Mouse (Mus musculus) forebrain, embryonic 10.5 days (tissue): ENCODE data around the gene Rhot1. TPM values are rescaled to one million over a fixed set of nuclear protein-coding genes. Genes with fewer than 3 reads are reported as not detected.
"Not testable (repeated sequence)": the region's sequence is repeated elsewhere in the genome, so short reads cannot be mapped to it uniquely, and the experiment has no call there.

Source experiments
- DNase-seq: peaks from one replicate; pipeline ENCODE4 v3.0.0-alpha.2; 2017; ENCODE audit warnings: low spot score; ENCODE audit errors: extremely low spot score
- H3K27ac ChIP-seq: fragments of 300-500 bp; sonication (generic); 2 replicates; pipeline ENCODE4 v1.5.1; 2016; ENCODE audit warnings: mild to moderate bottlenecking
- H3K27me3 ChIP-seq: fragments of 300-500 bp; sonication (generic); 2 replicates; pipeline ENCODE4 v1.6.1; 2016; ENCODE audit warnings: mild to moderate bottlenecking; ENCODE audit not compliant: poor library complexity, severe bottlenecking
- H3K36me3 ChIP-seq: fragments of 300-500 bp; sonication (generic); replicated peaks from 2 replicates; pipeline ENCODE4 v1.6.1; 2016; ENCODE audit warnings: mild to moderate bottlenecking, moderate library complexity
- H3K4me1 ChIP-seq: fragments of 300-500 bp; sonication (generic); 2 replicates; pipeline ENCODE4 v1.6.1; 2016
- H3K4me3 ChIP-seq: fragments of 300-500 bp; sonication (generic); 2 replicates; pipeline ENCODE4 v1.5.1; 2016; ENCODE audit warnings: mild to moderate bottlenecking, moderate library complexity
- H3K9me3 ChIP-seq: fragments of 300-500 bp; sonication (generic); 2 replicates; pipeline ENCODE4 v1.6.1; 2016; ENCODE audit warnings: mild to moderate bottlenecking, moderate library complexity
- WGBS: fragments of 180-500 bp; shearing (Covaris S2); methylation state at CpG from one replicate; pipeline ENCODE4 v1.1.7; 2016; 5-methylcytosine and 5-hydroxymethylcytosine counted together
- polyA plus RNA-seq: library from polyadenylated mRNA; unstranded; fragments of >200 nt; fragmentation: Nextera tagmentation; extraction: Ambion mirVana; gene quantifications from 2 replicates; pipeline ENCODE4 v1.2.1, GENCODE M21; 2016

Rhot1 gene
- polyA plus RNA-seq, 1 experiment from 2014 or later: 50.4 TPM

DNA sequence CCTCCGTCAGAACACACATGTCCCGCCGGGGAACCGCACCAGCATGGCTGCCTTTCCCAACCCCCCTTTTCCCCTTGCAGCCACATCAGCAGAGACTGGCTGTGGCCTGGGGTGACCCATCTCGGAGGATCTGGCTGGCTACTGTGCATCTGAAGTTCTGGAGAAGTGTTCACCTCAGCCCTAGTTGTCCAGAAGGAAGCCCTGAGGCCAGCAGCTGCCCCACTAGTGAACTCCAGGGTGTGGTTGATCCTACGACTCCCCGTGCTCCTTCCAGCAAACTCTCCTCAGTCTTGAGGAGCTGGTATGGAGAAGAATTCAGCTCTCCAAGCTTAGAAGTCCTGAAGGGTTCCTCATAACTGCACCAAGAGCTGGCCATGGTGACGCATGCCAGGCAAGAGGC, 30.5 kb upstream of the Rhot1 start:
- no peak overlapping the region for H3K4me3 ChIP-seq
- H3K36me3 ChIP-seq: no peaks in the 10 kb centered on the region
- H3K4me1 ChIP-seq: 0 out of 2 replicates have a peak, but pooled peaks cover 3% of the 10 kb centered on the region
- 90% methylated on average over 8 of the region's 8 CpGs for WGBS
- no peak overlapping the region for H3K27ac ChIP-seq
- no peak for DNase-seq
- H3K27me3 ChIP-seq: no peaks in the 10 kb centered on the region; the same call in 1 of the 2 replicates
- no peaks in the 10 kb centered on the region for H3K9me3 ChIP-seq

DNA sequence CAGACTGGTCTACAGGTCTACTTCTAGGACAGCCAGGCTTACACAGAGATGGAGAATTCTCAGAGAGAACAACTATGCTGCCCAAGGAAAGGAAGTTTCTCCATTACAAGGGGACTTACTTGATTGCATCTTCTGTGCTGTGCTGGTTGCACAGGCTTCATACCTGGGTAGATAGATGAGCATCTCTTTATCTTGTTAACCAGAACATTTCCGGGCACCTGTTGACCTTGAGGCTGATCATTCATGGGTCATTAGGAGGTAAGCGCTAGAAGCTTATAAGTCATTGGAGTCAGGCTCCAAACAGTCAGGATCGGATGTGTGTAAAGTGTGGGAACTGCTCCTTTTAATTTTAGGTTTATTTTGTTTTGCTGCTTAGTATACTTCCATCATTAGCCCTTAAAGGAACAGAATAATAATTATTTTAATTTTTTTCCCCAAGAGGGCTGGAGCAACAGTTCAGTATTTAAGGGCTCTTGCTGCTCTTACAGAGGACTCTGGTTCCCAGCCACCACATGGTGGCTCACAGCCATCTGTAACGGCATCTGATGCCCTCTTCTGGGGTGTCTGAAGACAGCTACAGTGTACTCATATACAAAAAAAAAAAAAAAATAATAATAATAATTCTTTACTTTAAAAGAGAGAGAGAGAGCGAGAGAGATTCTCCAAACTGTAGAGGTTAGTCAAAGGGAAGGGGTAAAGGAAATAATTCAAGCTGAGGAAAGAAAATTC, 27.6 kb upstream of the Rhot1 start:
- no peak overlapping the region for H3K27ac ChIP-seq
- DNase-seq: no peak
- 80% methylated on average over 5 of the region's 5 CpGs for WGBS

GRCm38 (mm10) chr11:80183054-80183704, 25.6 kb upstream of the Rhot1 start:
- Histone ChIP-seq H3K4me3 (peak overlapping the region; percentile 71), H3K27ac (peak overlapping the region; percentile 88)
- H3K27me3 ChIP-seq, H3K36me3 ChIP-seq, DNase-seq, H3K4me1 ChIP-seq, H3K9me3 ChIP-seq: not testable (repeated sequence)
- WGBS: 43% methylated on average over 12 of the region's 12 CpGs

More for the DNA sequence above, 27.6 kb upstream of the Rhot1 start:
- peaks cover 12% of the 10 kb centered on the region for H3K4me1 ChIP-seq
- no peaks in the 10 kb centered on the region for H3K27me3 ChIP-seq
- no peaks in the 10 kb centered on the region for H3K36me3 ChIP-seq
- no peak overlapping the region for H3K4me3 ChIP-seq
- no peaks in the 10 kb centered on the region for H3K9me3 ChIP-seq

GRCm38 (mm10) chr11:80183705-80184255, 25.0 kb upstream of the Rhot1 start, which contains the start of gene Rnf135:
Gene Rnf135 (plus strand): TSS chr11:80183851.
- H3K9me3 ChIP-seq: no peaks in the 10 kb centered on the region
- H3K4me1 ChIP-seq: peaks cover 9% of the 10 kb centered on the region
- H3K27ac ChIP-seq: peak within 1 kb of the TSS; percentile 88
- no peaks in the 10 kb centered on the region for H3K27me3 ChIP-seq
- 2% methylated on average over 33 of the region's 33 CpGs for WGBS
- DNase-seq: peak; percentile 81
- peak within 1 kb of the TSS; percentile 71 for H3K4me3 ChIP-seq
- no peaks in the 10 kb centered on the region for H3K36me3 ChIP-seq

- Histone ChIP-seq H3K9me3 (no peaks in the 10 kb centered on the region), H3K4me3 (peak overlapping the region; percentile 71), H3K27me3 (no peaks in the 10 kb centered on the region), H3K27ac (no peak overlapping the region), H3K36me3 (no peaks in the 10 kb centered on the region; the same call in 1 of the 2 replicates), H3K4me1 (peaks cover 9% of the 10 kb centered on the region)
- no peak for DNase-seq
- WGBS: 95% methylated on average over 6 of the region's 6 CpGs
These were observed 24.2 kb upstream of the Rhot1 start for GRCm38 (mm10) chr11:80184531-80185071.

GRCm38 (mm10) chr11:80185441-80185976, 23.3 kb upstream of the Rhot1 start:
- H3K27me3 ChIP-seq, H3K4me3 ChIP-seq, H3K27ac ChIP-seq, H3K4me1 ChIP-seq, H3K36me3 ChIP-seq, H3K9me3 ChIP-seq, DNase-seq: not testable (repeated sequence)
- 73% methylated on average over 5 of the region's 5 CpGs for WGBS

GRCm38 (mm10) chr11:80190280-80190679, 18.5 kb upstream of the Rhot1 start:
- H3K4me1 ChIP-seq: no peaks in the 10 kb centered on the region
- peaks cover 9% of the 10 kb centered on the region for H3K36me3 ChIP-seq
- no peaks in the 10 kb centered on the region for H3K9me3 ChIP-seq
- no peak for DNase-seq
- H3K4me3 ChIP-seq: no peak overlapping the region
- no peaks in the 10 kb centered on the region for H3K27me3 ChIP-seq
- WGBS: 83% methylated on average over 4 of the region's 4 CpGs
- H3K27ac ChIP-seq: no peak overlapping the region

GRCm38 (mm10) chr11:80193827-80194226, 15.0 kb upstream of the Rhot1 start:
- 69% methylated on average over 4 of the region's 4 CpGs for WGBS
- H3K4me3 ChIP-seq: no peak overlapping the region
- peaks cover 9% of the 10 kb centered on the region for H3K36me3 ChIP-seq
- DNase-seq: no peak
- H3K27ac ChIP-seq: no peak overlapping the region
- H3K9me3 ChIP-seq: no peaks in the 10 kb centered on the region
- H3K27me3 ChIP-seq: no peaks in the 10 kb centered on the region
- H3K4me1 ChIP-seq: no peaks in the 10 kb centered on the region

- Histone ChIP-seq H3K4me1 (no peaks in the 10 kb centered on the region), H3K27me3 (no peaks in the 10 kb centered on the region), H3K36me3 (peaks cover 9% of the 10 kb centered on the region), H3K9me3 (no peaks in the 10 kb centered on the region), H3K4me3 (no peak overlapping the region), H3K27ac (no peak overlapping the region)
- 93% methylated on average over 7 of the region's 7 CpGs for WGBS
- DNase-seq: no peak
These were observed 12.5 kb upstream of the Rhot1 start for GRCm38 (mm10) chr11:80196351-80196750.

DNA sequence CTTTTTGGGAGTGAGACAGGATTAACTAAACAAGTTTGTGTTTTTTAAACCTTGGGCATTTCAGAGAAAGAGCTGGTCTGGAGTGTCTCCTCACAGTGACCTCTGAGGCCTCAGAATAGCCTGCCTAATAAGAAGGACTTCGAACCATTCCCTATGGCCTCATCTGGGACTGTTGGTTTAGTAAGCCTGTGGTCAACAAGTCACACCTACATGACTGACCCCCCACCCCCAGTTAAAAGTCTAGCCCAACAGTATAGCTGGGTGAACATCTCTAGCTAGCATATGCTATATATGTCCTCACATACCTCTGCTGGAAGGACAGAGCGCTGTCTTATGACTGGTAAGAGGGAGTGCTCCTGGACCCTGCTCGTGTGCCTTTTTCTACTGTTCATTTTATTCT, 9.5 kb upstream of the Rhot1 start:
- no peaks in the 10 kb centered on the region for H3K27me3 ChIP-seq

DNA sequence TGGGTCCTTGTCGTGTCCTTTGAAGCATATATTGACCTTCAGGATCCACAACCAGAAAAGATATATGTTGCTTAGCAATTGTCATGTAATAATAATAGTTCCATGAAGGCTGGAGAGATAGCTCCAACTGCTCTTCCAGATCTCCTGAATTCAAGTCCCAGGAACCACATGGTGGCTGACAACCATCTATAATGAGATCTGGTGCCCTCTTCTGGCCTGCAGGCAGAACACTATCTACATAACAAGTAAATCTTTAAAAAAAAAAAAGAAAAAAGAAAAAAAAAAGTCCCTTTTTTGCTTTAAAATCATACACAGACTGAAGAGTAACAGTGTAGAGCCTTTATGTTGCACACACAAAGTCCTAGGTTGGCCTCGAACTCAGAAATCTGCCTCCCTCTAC, 9.0 kb upstream of the Rhot1 start:
- Histone ChIP-seq H3K4me1 (no peaks in the 10 kb centered on the region), H3K36me3 (peaks cover under 1% of the 10 kb centered on the region), H3K9me3 (no peaks in the 10 kb centered on the region), H3K27ac (no peak overlapping the region), H3K4me3 (no peak overlapping the region), H3K27me3 (no peaks in the 10 kb centered on the region)
- 98% methylated on average over 2 of the region's 2 CpGs for WGBS
- no peak for DNase-seq

More for the DNA sequence above, 9.5 kb upstream of the Rhot1 start:
- 93% methylated on average over 3 of the region's 3 CpGs for WGBS
- H3K9me3 ChIP-seq: no peaks in the 10 kb centered on the region
- H3K36me3 ChIP-seq: peaks cover 5% of the 10 kb centered on the region
- H3K4me1 ChIP-seq: no peaks in the 10 kb centered on the region
- no peak overlapping the region for H3K27ac ChIP-seq
- no peak overlapping the region for H3K4me3 ChIP-seq
- DNase-seq: no peak

- WGBS: 68% methylated on average over 1 of the region's 1 CpGs
- no peak overlapping the region for H3K27ac ChIP-seq
- no peak for DNase-seq
- H3K4me3 ChIP-seq: no peak overlapping the region
- no peaks in the 10 kb centered on the region for H3K36me3 ChIP-seq
- no peaks in the 10 kb centered on the region for H3K9me3 ChIP-seq
- H3K4me1 ChIP-seq: no peaks in the 10 kb centered on the region
- no peaks in the 10 kb centered on the region for H3K27me3 ChIP-seq
These were observed 8.5 kb upstream of the Rhot1 start for GRCm38 (mm10) chr11:80200326-80200725.
